Mouse (Mus musculus) limb, embryonic 15.5 days (tissue): ENCODE measurements at regions not wholly inside any gene's neighbourhood (a gene's known extent, or its start where the extent isn't known, plus 50 kb on each side); places are given as distances from the start of the nearest gene placed in this dataset.

Source experiments
- ATAC-seq: fragments of 200-750 bp; cut with Nextera tagmentation; 2 replicates; pipeline ENCODE4 v1.8.0; 2017; ENCODE audit warnings: low read depth, moderate TSS enrichment; ENCODE audit not compliant: insufficient number of reproducible peaks, low FRiP score, low TSS enrichment
- H3K27ac ChIP-seq: fragments of 300-500 bp; sonication (generic); 2 replicates; pipeline ENCODE4 v1.5.1; 2015; ENCODE audit warnings: moderate library complexity, mild to moderate bottlenecking, inconsistent platforms
- H3K27me3 ChIP-seq: fragments of 300-500 bp; sonication (generic); 2 replicates; pipeline ENCODE4 v1.6.1; 2015; ENCODE audit warnings: inconsistent platforms
- H3K36me3 ChIP-seq: fragments of 300-500 bp; sonication (generic); 2 replicates; pipeline ENCODE4 v1.6.1; 2015; ENCODE audit warnings: inconsistent platforms
- H3K4me1 ChIP-seq: fragments of 300-500 bp; sonication (generic); 2 replicates; pipeline ENCODE4 v1.6.1; 2015; ENCODE audit warnings: inconsistent platforms
- H3K4me2 ChIP-seq: fragments of 300-500 bp; sonication (generic); 2 replicates; pipeline ENCODE4 v1.6.1; 2015; ENCODE audit warnings: mild to moderate bottlenecking, inconsistent platforms
- H3K4me3 ChIP-seq: fragments of 300-500 bp; sonication (generic); 2 replicates; pipeline ENCODE4 v1.5.1; 2015; ENCODE audit warnings: mild to moderate bottlenecking, inconsistent platforms
- H3K9ac ChIP-seq: fragments of 300-500 bp; sonication (generic); 2 replicates; pipeline ENCODE4 v1.6.1; 2015; ENCODE audit warnings: inconsistent platforms
- H3K9me3 ChIP-seq: fragments of 300-500 bp; sonication (generic); 2 replicates; pipeline ENCODE4 v1.6.1; 2016; ENCODE audit warnings: inconsistent platforms
- WGBS: fragments of 180-500 bp; shearing (Covaris S2); methylation state at CpG from one replicate; pipeline ENCODE4 v1.1.7; 2015; 5-methylcytosine and 5-hydroxymethylcytosine counted together

- no peak for ATAC-seq
- 91% methylated on average over 3 of the region's 3 CpGs for WGBS
These were observed 81.3 kb upstream of the Klf4 start for GRCm38 (mm10) chr4:55613523-55613922.

GRCm38 (mm10) chr4:55610998-55611397, 78.7 kb upstream of the Klf4 start:
- H3K36me3 ChIP-seq, result no peaks in the 10 kb centered on the region
- H3K27me3 ChIP-seq, result no peaks in the 10 kb centered on the region

More at GRCm38 (mm10) chr4:55613523-55613922, 81.3 kb upstream of the Klf4 start:
- no peak overlapping the region for H3K4me2 ChIP-seq
- H3K4me1 ChIP-seq, result 0 out of 2 replicates have a peak, but pooled peaks cover 2% of the 10 kb centered on the region
- H3K9me3 ChIP-seq, result no peaks in the 10 kb centered on the region
- H3K4me3 ChIP-seq, result no peak overlapping the region
- no peak overlapping the region for H3K27ac ChIP-seq
- H3K27me3 ChIP-seq, result no peaks in the 10 kb centered on the region
- H3K36me3 ChIP-seq, result no peaks in the 10 kb centered on the region
- H3K9ac ChIP-seq, result no peak overlapping the region

DNA sequence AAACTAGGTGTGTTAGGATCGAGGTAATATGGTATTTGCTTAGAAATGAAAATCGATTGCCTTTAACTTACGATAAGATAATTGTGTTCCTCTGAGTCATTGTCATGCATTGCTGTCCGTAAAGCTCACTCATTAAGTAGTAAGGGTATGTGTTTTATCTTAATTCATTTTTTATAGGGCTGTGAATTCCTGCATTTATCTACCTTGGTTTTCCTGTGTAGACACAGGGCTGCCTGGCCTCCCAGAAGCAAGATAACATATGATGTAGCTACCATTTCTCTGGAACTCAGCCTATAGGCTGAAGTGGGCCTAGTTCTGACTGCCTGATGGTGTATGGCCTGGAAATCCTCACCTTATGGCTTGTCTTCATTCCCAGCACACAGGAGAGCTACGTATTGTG, 76.9 kb upstream of the Klf4 start:
- Histone ChIP-seq H3K4me2 (no peak overlapping the region), H3K27me3 (no peaks in the 10 kb centered on the region), H3K27ac (no peak overlapping the region), H3K36me3 (no peaks in the 10 kb centered on the region), H3K4me1 (no peaks in the 10 kb centered on the region), H3K9me3 (no peaks in the 10 kb centered on the region), H3K9ac (no peak overlapping the region), H3K4me3 (no peak overlapping the region)
- WGBS, result 88% methylated on average over 5 of the region's 5 CpGs
- ATAC-seq, result no peak

More at GRCm38 (mm10) chr4:55610998-55611397, 78.7 kb upstream of the Klf4 start:
- Histone ChIP-seq H3K27ac (no peak overlapping the region), H3K9ac (no peak overlapping the region), H3K4me2 (no peak overlapping the region), H3K4me1 (0 out of 2 replicates have a peak, but pooled peaks cover 2% of the 10 kb centered on the region), H3K4me3 (no peak overlapping the region), H3K9me3 (no peaks in the 10 kb centered on the region)
- ATAC-seq, result no peak
- 92% methylated on average over 4 of the region's 4 CpGs for WGBS

GRCm38 (mm10) chr4:55605541-55605940, 73.3 kb upstream of the Klf4 start:
- Histone ChIP-seq H3K4me3 (no peak overlapping the region), H3K27ac (no peak overlapping the region), H3K9ac (no peak overlapping the region), H3K27me3 (no peaks in the 10 kb centered on the region), H3K36me3 (no peaks in the 10 kb centered on the region), H3K4me2 (no peak overlapping the region), H3K4me1 (0 out of 2 replicates have a peak, but pooled peaks cover 3% of the 10 kb centered on the region), H3K9me3 (no peaks in the 10 kb centered on the region)
- ATAC-seq, result no peak
- WGBS, result 72% methylated on average over 9 of the region's 9 CpGs

DNA sequence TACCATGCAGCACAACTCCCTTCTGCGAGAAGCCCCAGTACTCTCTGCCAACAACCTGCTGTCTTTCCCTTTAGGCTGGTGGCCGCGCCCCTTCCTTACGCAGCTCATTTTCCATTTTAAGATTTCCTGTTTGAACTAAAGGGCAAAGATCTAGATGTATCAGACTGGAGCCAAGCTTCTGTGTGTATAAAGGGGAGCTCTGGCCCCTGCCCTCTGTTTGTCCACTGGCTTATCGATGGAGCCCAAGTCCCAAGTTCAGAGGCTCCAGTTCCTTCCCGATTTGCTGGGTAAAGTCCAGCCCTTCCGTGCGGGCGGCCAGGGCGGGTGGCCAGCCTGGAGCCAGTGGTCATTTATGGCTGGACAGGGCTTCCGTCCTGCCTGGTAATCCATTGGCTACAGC, 72.6 kb upstream of the Klf4 start:
- Histone ChIP-seq H3K4me2 (no peak overlapping the region), H3K27me3 (no peaks in the 10 kb centered on the region), H3K9ac (no peak overlapping the region), H3K4me1 (0 out of 2 replicates have a peak, but pooled peaks cover 3% of the 10 kb centered on the region), H3K36me3 (no peaks in the 10 kb centered on the region), H3K4me3 (no peak overlapping the region), H3K27ac (no peak overlapping the region), H3K9me3 (no peaks in the 10 kb centered on the region)
- 82% methylated on average over 11 of the region's 11 CpGs for WGBS
- ATAC-seq, result no peak

- WGBS, result 68% methylated on average over 4 of the region's 4 CpGs
- no peak for ATAC-seq
- no peak overlapping the region for H3K9ac ChIP-seq
- H3K4me2 ChIP-seq, result no peak overlapping the region
- no peaks in the 10 kb centered on the region for H3K36me3 ChIP-seq
- no peak overlapping the region for H3K27ac ChIP-seq
- H3K4me3 ChIP-seq, result no peak overlapping the region
- 0 out of 2 replicates have a peak, but pooled peaks cover 3% of the 10 kb centered on the region for H3K4me1 ChIP-seq
- H3K27me3 ChIP-seq, result no peaks in the 10 kb centered on the region
- H3K9me3 ChIP-seq, result no peaks in the 10 kb centered on the region
These were observed 71.7 kb upstream of the Klf4 start for GRCm38 (mm10) chr4:55603821-55604435.

GRCm38 (mm10) chr4:55595203-55595602, 62.9 kb upstream of the Klf4 start:
- no peaks in the 10 kb centered on the region for H3K9me3 ChIP-seq
- H3K4me1 ChIP-seq, result no peaks in the 10 kb centered on the region
- no peak overlapping the region for H3K4me2 ChIP-seq
- H3K36me3 ChIP-seq, result no peaks in the 10 kb centered on the region
- no peak overlapping the region for H3K9ac ChIP-seq
- no peaks in the 10 kb centered on the region for H3K27me3 ChIP-seq
- no peak for ATAC-seq
- no peak overlapping the region for H3K27ac ChIP-seq
- WGBS, result 84% methylated on average over 7 of the region's 7 CpGs
- no peak overlapping the region for H3K4me3 ChIP-seq

GRCm38 (mm10) chr4:55594699-55595098, 62.4 kb upstream of the Klf4 start:
- ATAC-seq, result no peak

GRCm38 (mm10) chr4:55593132-55593531, 60.9 kb upstream of the Klf4 start:
- WGBS, result 17% methylated on average over 3 of the region's 3 CpGs
- no peak overlapping the region for H3K9ac ChIP-seq
- H3K4me3 ChIP-seq, result no peak overlapping the region
- H3K4me2 ChIP-seq, result no peak overlapping the region
- no peak for ATAC-seq
- no peaks in the 10 kb centered on the region for H3K4me1 ChIP-seq
- no peaks in the 10 kb centered on the region for H3K36me3 ChIP-seq
- H3K9me3 ChIP-seq, result no peaks in the 10 kb centered on the region
- no peaks in the 10 kb centered on the region for H3K27me3 ChIP-seq
- no peak overlapping the region for H3K27ac ChIP-seq

More at GRCm38 (mm10) chr4:55594699-55595098, 62.4 kb upstream of the Klf4 start:
- Histone ChIP-seq H3K4me3 (no peak overlapping the region), H3K36me3 (no peaks in the 10 kb centered on the region), H3K9me3 (no peaks in the 10 kb centered on the region), H3K27ac (no peak overlapping the region), H3K4me2 (no peak overlapping the region), H3K27me3 (no peaks in the 10 kb centered on the region), H3K4me1 (no peaks in the 10 kb centered on the region), H3K9ac (no peak overlapping the region)
- 73% methylated on average over 6 of the region's 6 CpGs for WGBS

DNA sequence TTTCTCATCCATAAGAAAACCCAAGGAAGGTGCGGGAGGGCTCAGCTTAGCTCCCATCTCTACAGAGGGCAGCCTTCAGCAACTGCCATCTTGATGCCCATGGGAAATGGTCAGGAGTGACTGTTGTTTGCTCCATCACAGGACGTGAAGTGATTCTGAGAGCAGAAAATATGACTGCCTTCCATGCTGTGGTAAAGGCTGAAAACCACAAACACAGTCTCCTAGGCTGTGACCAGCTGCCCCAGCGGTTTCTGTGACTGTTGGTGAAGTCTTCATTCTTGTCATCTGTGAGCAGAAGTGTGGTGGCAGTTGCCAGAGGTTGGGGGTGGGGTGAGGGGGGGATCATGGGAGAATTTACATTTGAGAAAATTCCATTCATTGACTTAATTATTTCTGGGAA, 53.9 kb upstream of the Klf4 start:
- H3K27me3 ChIP-seq, result no peaks in the 10 kb centered on the region
- H3K4me2 ChIP-seq, result no peak overlapping the region
- H3K9ac ChIP-seq, result no peak overlapping the region
- no peaks in the 10 kb centered on the region for H3K9me3 ChIP-seq
- H3K36me3 ChIP-seq, result no peaks in the 10 kb centered on the region
- ATAC-seq, result no peak
- no peaks in the 10 kb centered on the region for H3K4me1 ChIP-seq
- H3K4me3 ChIP-seq, result no peak overlapping the region
- H3K27ac ChIP-seq, result no peak overlapping the region
- WGBS, result 64% methylated on average over 3 of the region's 3 CpGs

DNA sequence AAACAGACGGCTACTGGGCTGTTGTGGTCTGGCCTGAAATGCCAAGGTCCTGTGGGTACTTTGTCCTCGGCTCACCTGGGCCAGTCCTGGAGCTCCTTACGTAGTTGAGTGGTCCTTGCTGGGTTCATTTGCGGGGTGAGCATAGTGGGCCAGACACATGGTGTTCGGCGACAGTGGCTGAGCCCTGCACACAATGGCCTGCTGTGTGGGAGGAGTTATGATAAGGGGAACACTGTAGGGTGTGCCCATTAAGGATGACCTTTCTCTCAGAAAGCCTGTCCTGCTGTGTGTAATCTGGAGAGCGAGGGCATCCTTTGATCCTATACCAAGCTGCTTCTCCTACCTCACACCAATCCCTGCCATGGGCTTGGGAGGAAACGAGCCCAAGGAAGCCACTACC, 51.3 kb upstream of the Klf4 start:
- Histone ChIP-seq H3K36me3 (no peaks in the 10 kb centered on the region), H3K27ac (no peak overlapping the region), H3K27me3 (no peaks in the 10 kb centered on the region), H3K4me3 (no peak overlapping the region), H3K4me1 (no peaks in the 10 kb centered on the region), H3K9me3 (no peaks in the 10 kb centered on the region), H3K9ac (no peak overlapping the region), H3K4me2 (no peak overlapping the region)
- ATAC-seq, result no peak
- WGBS, result 67% methylated on average over 8 of the region's 8 CpGs
